8 mouse cellular contexts compared by ENCODE assay signal in genomic region chrX:36183625-36184024, GRCm38 (mm10). TPM values are rescaled to one million over a fixed set of nuclear protein-coding genes. Genes with fewer than 3 reads are reported as not detected.
A peak's percentile ranks its signal among the peaks of the same experiment; 100 is the strongest.
DNase-seq lines count a peak whose midpoint lies in the region; ATAC-seq and TF ChIP-seq lines count a peak whose summit lies in the region.

No protein-coding gene starts in this region.

- no peaks in the 10 kb centered on the region for H3K9me3 ChIP-seq in forebrain, postnatal 0 days (ENCODE audit: low read length)
- H3K9me3 ChIP-seq in forebrain, embryonic 16.5 days (ENCODE audit: control insufficient read depth, low read length), result no peaks in the 10 kb centered on the region
- H3K9me3 ChIP-seq in lung, postnatal 0 days (ENCODE audit: low read length), result no peaks in the 10 kb centered on the region

- H3K4me2 ChIP-seq in forebrain, postnatal 0 days (ENCODE audit: low read depth), result no peak overlapping the region
- no peak overlapping the region for H3K4me2 ChIP-seq in forebrain, embryonic 16.5 days (ENCODE audit: low read length)
- no peak overlapping the region for H3K4me2 ChIP-seq in lung, postnatal 0 days (replicated peaks; ENCODE audit: low read depth, low read length)

- H3K9ac ChIP-seq in forebrain, postnatal 0 days, result no peak overlapping the region
- H3K9ac ChIP-seq in forebrain, embryonic 16.5 days (replicated peaks; ENCODE audit: low read depth, low read length), result no peak overlapping the region
- H3K9ac ChIP-seq in lung, postnatal 0 days (replicated peaks; ENCODE audit: low read depth), result no peak overlapping the region

- no peak for TF ChIP-seq EP300 in lung, postnatal 0 days (IDR thresholded peaks at IDR 0.05)

- ATAC-seq in forebrain, postnatal 0 days, result no peak
- no peak for ATAC-seq in forebrain, embryonic 16.5 days
- ATAC-seq in granulocyte monocyte progenitor cell, adult 5-6 weeks (replicated peaks; ENCODE audit: poor library complexity, severe bottlenecking), result peak; percentile 79
- ATAC-seq in lung, postnatal 0 days, result no peak
- ATAC-seq in erythroid progenitor cell, adult 5-6 weeks (replicated peaks; ENCODE audit: low FRiP score, poor library complexity, severe bottlenecking), result no peak

- TF ChIP-seq CTCF in forebrain, postnatal 0 days (IDR thresholded peaks at IDR 0.05; ENCODE audit: low read depth), result peak; percentile 68
- TF ChIP-seq CTCF in lung, postnatal 0 days (IDR thresholded peaks at IDR 0.05), result peak; percentile 77

- no peak overlapping the region for H3K4me3 ChIP-seq in forebrain, postnatal 0 days (ENCODE audit: low read depth, low read length)
- H3K4me3 ChIP-seq in forebrain, embryonic 16.5 days (replicated peaks; ENCODE audit: low read length), result no peak overlapping the region
- no peak overlapping the region for H3K4me3 ChIP-seq in lung, postnatal 0 days (ENCODE audit: low read depth, low read length)

- no peaks in the 10 kb centered on the region for H3K27me3 ChIP-seq in forebrain, postnatal 0 days (ENCODE audit: insufficient read depth, low read length)
- H3K27me3 ChIP-seq in forebrain, embryonic 16.5 days (replicated peaks; ENCODE audit: control insufficient read depth, insufficient read depth, low read length), result no peaks in the 10 kb centered on the region
- no peaks in the 10 kb centered on the region for H3K27me3 ChIP-seq in lung, postnatal 0 days (replicated peaks; ENCODE audit: insufficient read depth, low read length)

- no peaks in the 10 kb centered on the region for H3K4me1 ChIP-seq in forebrain, postnatal 0 days (ENCODE audit: insufficient read depth)
- H3K4me1 ChIP-seq in forebrain, embryonic 16.5 days (replicated peaks; ENCODE audit: control insufficient read depth, insufficient read depth, low read length), result peaks cover 2% of the 10 kb centered on the region; the same call in 1 of the 2 replicates
- no peaks in the 10 kb centered on the region for H3K4me1 ChIP-seq in lung, postnatal 0 days (ENCODE audit: insufficient read depth, low read depth, low read length)

- peak; percentile 29 for DNase-seq in forebrain, postnatal 0 days
- DNase-seq in right cerebral cortex, adult 18-20 months, result peak; percentile 39
- DNase-seq in right cerebral cortex, postnatal 36 days (ENCODE audit: low spot score in 2 of 2), result no peak
- DNase-seq in adrenal gland, adult 8-10 months, result peak; percentile 13
- DNase-seq in lung, postnatal 0 days (ENCODE audit: low spot score), result peak; percentile 65

- H3K36me3 ChIP-seq in forebrain, postnatal 0 days (ENCODE audit: insufficient read depth), result no peaks in the 10 kb centered on the region
- no peaks in the 10 kb centered on the region for H3K36me3 ChIP-seq in forebrain, embryonic 16.5 days (ENCODE audit: control insufficient read depth, insufficient read depth)
- no peaks in the 10 kb centered on the region for H3K36me3 ChIP-seq in lung, postnatal 0 days (ENCODE audit: insufficient read depth, low read length)

- no peak overlapping the region for H3K27ac ChIP-seq in forebrain, postnatal 0 days (ENCODE audit: low read depth, low read length)
- no peak overlapping the region for H3K27ac ChIP-seq in forebrain, embryonic 16.5 days (ENCODE audit: low read length)
- H3K27ac ChIP-seq in lung, postnatal 0 days (ENCODE audit: low read length), result no peak overlapping the region

RNA-seq across cellular contexts. Expression of gene Zcchc12, which starts 12.1 kb away (rescaled TPM):
- 308 and 413 TPM in 2 replicates for total RNA-seq in forebrain, postnatal 0 days (2014; rRNA removed)
- 280 and 417 TPM in 2 replicates for polyA plus RNA-seq in forebrain, postnatal 0 days (2015; fragmentation: Nextera tagmentation; extraction: Ambion mirVana)
- 164 and 300 TPM in 2 replicates for polyA plus RNA-seq in forebrain, embryonic 16.5 days (2015; fragmentation: Nextera tagmentation; extraction: Ambion mirVana)
- 1 to 10 TPM; 4.1 to 9.0 (median 5.5) TPM for total RNA-seq in adrenal gland, adult 8-10 months (2022)
- not detected in 2 replicates for total RNA-seq in granulocyte monocyte progenitor cell, adult 5-6 weeks (2014; fragmentation: Nextera tagmentation)
- not detected in 2 replicates for total RNA-seq in granulocyte monocyte progenitor cell, adult 5-6 weeks (2017)
- 1.2 and 1.3 TPM in 2 replicates for polyA plus RNA-seq in lung, postnatal 0 days (2015; fragmentation: Nextera tagmentation; extraction: Ambion mirVana)
- total RNA-seq in erythroid progenitor cell, adult 5-6 weeks (2015; ENCODE audit: low replicate concordance), result not detected in 2 replicates
- total RNA-seq in erythroid progenitor cell, adult 5-6 weeks (2017; ENCODE audit: low replicate concordance), result not detected in 2 replicates

Comparison
In these comparisons a context has a peak if more than half of its experiments do, and no peak if none do; other contexts are left out.
1. DNase-seq: peak in forebrain, postnatal 0 days (single experiment), right cerebral cortex, adult 18-20 months (single experiment), adrenal gland, adult 8-10 months (single experiment) and lung, postnatal 0 days (single experiment); none in right cerebral cortex, postnatal 36 days (0 of 2).
2. RNA of gene Zcchc12, which starts 12.1 kb away (total RNA-seq): 308 to 413 TPM in forebrain, postnatal 0 days; 4.1 to 9.0 TPM in adrenal gland, adult 8-10 months, not detected in granulocyte monocyte progenitor cell, adult 5-6 weeks and not detected in erythroid progenitor cell, adult 5-6 weeks; every median in the first group is over 10 times any median in the second.